Mouse (Mus musculus) G1E (cell line): ENCODE data around the gene Pqbp1. TPM values are rescaled to one million over a fixed set of nuclear protein-coding genes. Genes with fewer than 3 reads are reported as not detected.
A peak's percentile ranks its signal among the peaks of the same experiment; 100 is the strongest.

Experiments
- ATAC-seq: 2 replicates; pipeline ENCODE4 v1.8.0; 2016; ENCODE audit warnings: mild to moderate bottlenecking; ENCODE audit not compliant: insufficient number of reproducible peaks, poor library complexity, low FRiP score, severe bottlenecking; ENCODE audit errors: extremely low read depth
- DNase-seq: peaks from one replicate; pipeline ENCODE4 v3.0.0; 2012; ENCODE audit warnings: low spot score
- H3K27me3 ChIP-seq: 2 replicates; pipeline ENCODE4 v1.6.1; 2012; ENCODE audit warnings: mild to moderate bottlenecking, low read length, inconsistent platforms; ENCODE audit not compliant: insufficient read depth
- H3K36me3 ChIP-seq: replicated peaks from 2 replicates; pipeline ENCODE3; 2012; ENCODE audit warnings: mild to moderate bottlenecking, inconsistent platforms
- H3K4me1 ChIP-seq: 2 replicates; pipeline ENCODE4 v1.6.1; 2012; ENCODE audit warnings: low read depth, low read length, inconsistent platforms, mixed read lengths; ENCODE audit not compliant: insufficient read depth
- H3K4me3 ChIP-seq: 2 replicates; pipeline ENCODE4 v1.5.1; 2012; ENCODE audit warnings: low read depth, mild to moderate bottlenecking, inconsistent platforms, low read length, moderate library complexity, mixed read lengths
- H3K9me3 ChIP-seq: replicated peaks from 2 replicates; pipeline ENCODE4 v1.6.1; 2012; ENCODE audit warnings: inconsistent platforms
- CTCF ChIP-seq: IDR thresholded peaks from 2 replicates; pipeline ENCODE4 v1.5.1; 2012; ENCODE audit warnings: low read depth, low read length, inconsistent platforms, mixed read lengths
- GATA1 ChIP-seq: IDR thresholded peaks from 2 replicates; pipeline ENCODE4 v1.6.1; 2012; ENCODE audit warnings: borderline replicate concordance, low read length, inconsistent platforms, mixed read lengths
- GATA2 ChIP-seq: IDR thresholded peaks from 2 replicates; pipeline ENCODE4 v1.6.1; 2012; ENCODE audit warnings: low read depth, low read length, inconsistent platforms, borderline replicate concordance
- POLR2AphosphoS5 ChIP-seq: IDR thresholded peaks from 2 replicates; pipeline ENCODE4 v1.6.1; 2012; ENCODE audit warnings: low read depth, low read length, inconsistent platforms; ENCODE audit not compliant: insufficient replicate concordance
- TAL1 ChIP-seq: conservative IDR thresholded peaks from 2 replicates; pipeline ENCODE4 v1.6.1; 2012; ENCODE audit warnings: low read depth, low read length, inconsistent platforms, mixed read lengths
- polyA plus RNA-seq: library from polyadenylated mRNA; stranded (reverse); fragments of >175 nt; gene quantifications from 2 replicates; pipeline ENCODE4 v1.2.3, GENCODE M21; 2012
- total RNA-seq, 2 experiments: library from RNA; stranded (forward) in 1 of 2; stranded (reverse) in 1 of 2; fragments of 200-1000 nt in 1 of 2; fragments of >200 nt in 1 of 2; fragmentation: Nextera tagmentation in 1 of 2; gene quantifications; 2 replicates each; pipeline ENCODE4 v1.2.3; 2014 to 2017

The Pqbp1 gene
- total and polyA plus RNA-seq, 3 experiments, result 64.3 to 152 (median 146) TPM

DNA sequence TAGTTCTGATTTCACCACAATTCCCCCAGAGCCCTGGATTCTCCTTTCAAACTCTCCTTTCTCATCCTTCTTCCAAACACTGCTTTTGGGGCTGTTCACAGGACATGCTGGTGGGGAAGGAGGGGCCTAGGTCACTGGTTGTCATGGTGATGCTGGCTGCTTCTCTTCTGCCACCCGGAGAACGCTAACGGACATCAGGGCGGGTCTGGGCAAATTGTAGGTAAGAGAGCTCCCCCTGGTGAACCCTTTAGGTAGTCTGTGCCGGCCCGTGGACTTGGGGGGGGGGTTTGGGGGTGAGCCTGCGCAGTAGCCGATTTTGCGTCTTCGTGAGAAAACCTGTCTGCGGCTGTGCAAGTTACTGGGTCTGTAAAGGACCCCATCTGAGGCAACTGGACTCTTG is 19.2 kb downstream of the Pqbp1 start:
- H3K4me1 ChIP-seq, result peaks cover 24% of the 10 kb centered on the region
- H3K9me3 ChIP-seq, result no peaks in the 10 kb centered on the region
- no peaks in the 10 kb centered on the region for H3K27me3 ChIP-seq
- no peak for TF ChIP-seq GATA2
- TF ChIP-seq CTCF, result no peak
- no peak for TF ChIP-seq GATA1
- TF ChIP-seq TAL1, result no peak
- no peak for TF ChIP-seq POLR2AphosphoS5
- peak overlapping the region; percentile 40; the same call in 1 of the 2 replicates for H3K4me3 ChIP-seq
- DNase-seq, result peak; percentile 27
- ATAC-seq, result peak; percentile 43; the same call in 1 of the 2 replicates
- H3K36me3 ChIP-seq, result peaks cover 34% of the 10 kb centered on the region

DNA sequence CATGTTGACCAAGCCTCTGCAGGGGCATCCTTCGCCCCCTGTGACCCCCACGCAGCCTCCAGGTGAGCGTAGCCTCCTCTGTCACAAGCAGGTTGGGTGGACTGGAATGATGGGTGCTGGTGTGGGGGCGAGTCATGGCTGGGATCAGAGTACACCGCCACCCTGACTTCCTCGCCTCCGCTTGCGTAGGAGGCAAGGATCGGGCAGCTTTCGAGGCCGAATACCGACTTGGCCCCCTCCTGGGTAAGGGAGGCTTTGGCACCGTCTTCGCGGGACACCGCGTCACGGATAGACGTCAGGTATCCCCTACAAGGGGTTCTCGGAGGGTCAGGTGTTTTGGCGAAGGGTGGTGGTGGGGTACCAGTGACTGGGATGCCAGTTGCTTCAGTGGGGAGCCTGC is 20.6 kb downstream of the Pqbp1 start:
- H3K4me1 ChIP-seq, result peaks cover 24% of the 10 kb centered on the region
- H3K36me3 ChIP-seq, result peaks cover 47% of the 10 kb centered on the region
- TF ChIP-seq GATA1, result no peak
- H3K4me3 ChIP-seq, result peak overlapping the region; percentile 78
- no peaks in the 10 kb centered on the region for H3K27me3 ChIP-seq
- no peak for ATAC-seq
- H3K9me3 ChIP-seq, result no peaks in the 10 kb centered on the region
- no peak for DNase-seq

DNA sequence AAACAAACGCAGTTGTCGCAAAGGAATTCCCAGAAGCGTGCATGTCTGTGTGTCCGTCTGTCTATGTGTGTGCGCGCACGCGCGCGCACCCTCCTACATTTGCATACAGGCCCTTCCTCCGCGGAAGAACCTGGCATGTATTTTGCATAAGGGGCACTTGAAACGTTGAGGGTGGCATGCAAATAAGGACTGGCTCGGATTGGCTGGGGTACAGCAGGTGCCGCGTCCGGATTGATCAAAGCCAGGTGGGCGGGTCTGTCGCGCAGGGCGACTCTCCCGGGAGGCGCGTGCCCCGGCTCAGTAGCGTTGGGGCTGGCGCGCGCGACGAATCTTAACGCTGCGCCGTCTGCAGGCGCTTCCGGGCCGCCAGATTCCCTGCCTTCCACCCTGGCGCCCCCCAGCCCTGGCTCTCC is 21.1 kb downstream of the Pqbp1 start, which contains the start of gene Pim2:
TSS of gene Pim2 (plus strand) at position 256 of the 413 bp plus-strand sequence.
- Histone ChIP-seq H3K4me3 (peak within 1 kb of the TSS; percentile 78), H3K27me3 (no peaks in the 10 kb centered on the region), H3K4me1 (peaks cover 24% of the 10 kb centered on the region), H3K9me3 (no peaks in the 10 kb centered on the region), H3K36me3 (peaks cover 52% of the 10 kb centered on the region)
- ATAC-seq, result peak; percentile 86
- TF ChIP-seq GATA1 (no peak), CTCF (no peak), POLR2AphosphoS5 (no peak), GATA2 (no peak), TAL1 (no peak)
- peak; percentile 79 for DNase-seq

DNA sequence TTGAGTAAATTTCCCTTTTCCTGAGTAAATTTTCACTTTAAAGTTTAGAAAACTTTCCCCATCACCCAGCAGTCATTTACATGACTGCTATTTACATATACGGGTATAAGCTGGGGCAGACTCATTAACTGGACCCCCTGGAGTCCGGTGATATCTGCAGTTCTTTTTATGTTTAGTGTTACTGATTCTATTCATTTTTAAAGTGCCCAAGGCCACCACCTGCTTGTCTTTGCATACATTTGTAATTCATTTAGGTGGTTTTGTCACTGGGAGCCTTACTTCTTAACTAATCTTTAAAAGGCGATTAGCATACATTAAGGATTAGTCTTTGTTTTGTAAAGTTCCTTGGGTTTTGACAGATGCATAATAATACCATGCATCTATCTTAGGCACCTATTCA is 29.2 kb downstream of the Pqbp1 start:
- Histone ChIP-seq H3K9me3 (no peaks in the 10 kb centered on the region), H3K27me3 (no peaks in the 10 kb centered on the region), H3K4me1 (no peaks in the 10 kb centered on the region), H3K4me3 (no peak overlapping the region), H3K36me3 (peaks cover 79% of the 10 kb centered on the region)
- TF ChIP-seq GATA2 (no peak), CTCF (no peak), TAL1 (no peak), POLR2AphosphoS5 (no peak), GATA1 (no peak)
- DNase-seq (no peak), ATAC-seq (no peak)

DNA sequence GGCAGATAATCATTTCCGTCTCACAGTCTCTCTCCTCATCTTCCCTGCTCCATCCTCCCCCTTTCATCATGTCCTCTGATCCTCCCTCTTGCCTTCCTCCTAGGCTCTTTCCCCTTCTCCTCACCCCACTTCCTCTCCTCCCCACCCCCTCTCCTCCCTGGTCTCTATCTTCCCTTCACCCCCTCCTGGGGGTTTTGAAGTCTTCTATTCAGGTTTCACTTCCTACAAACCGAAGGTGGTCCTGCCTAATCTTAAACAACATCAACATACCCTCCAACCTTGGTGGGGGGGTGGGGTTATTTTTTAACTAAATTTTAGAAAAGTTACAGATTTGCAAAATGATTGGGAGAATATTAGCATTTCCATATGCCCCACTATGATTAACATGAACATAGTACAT is 30.6 kb downstream of the Pqbp1 start:
- TF ChIP-seq POLR2AphosphoS5, result no peak
- TF ChIP-seq GATA2, result no peak
- no peak for TF ChIP-seq GATA1
- no peak for TF ChIP-seq CTCF
- no peak for TF ChIP-seq TAL1
- peaks cover 72% of the 10 kb centered on the region for H3K36me3 ChIP-seq
- ATAC-seq (no peak), DNase-seq (no peak)
- no peaks in the 10 kb centered on the region for H3K9me3 ChIP-seq
- H3K4me1 ChIP-seq, result no peaks in the 10 kb centered on the region; the same call in 1 of the 2 replicates
- no peaks in the 10 kb centered on the region for H3K27me3 ChIP-seq
- no peak overlapping the region for H3K4me3 ChIP-seq

DNA sequence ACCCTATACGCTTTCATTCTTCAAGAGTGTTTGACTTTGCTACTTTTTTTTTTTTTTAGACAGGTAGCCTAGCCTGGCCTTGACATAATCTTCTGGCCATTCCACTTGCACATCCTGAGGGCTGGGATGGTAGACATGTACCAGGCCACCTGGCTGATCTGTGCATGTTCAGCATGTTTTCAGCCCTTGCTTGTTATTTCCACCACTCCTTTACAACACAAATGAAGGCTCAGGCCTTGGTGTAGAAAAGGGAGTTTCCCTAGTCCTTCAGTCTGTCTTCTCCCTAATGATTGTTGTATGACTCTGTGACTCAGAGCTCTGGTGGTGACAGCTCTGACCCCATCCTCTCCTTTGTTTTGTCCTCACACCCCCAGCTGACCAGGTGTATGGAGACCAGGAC is 31.9 kb downstream of the Pqbp1 start:
- Histone ChIP-seq H3K4me1 (no peaks in the 10 kb centered on the region; the same call in 1 of the 2 replicates), H3K27me3 (no peaks in the 10 kb centered on the region), H3K36me3 (peaks cover 70% of the 10 kb centered on the region), H3K4me3 (no peak overlapping the region), H3K9me3 (no peaks in the 10 kb centered on the region)
- no peak for DNase-seq
- ATAC-seq, result no peak
- TF ChIP-seq TAL1 (no peak), GATA1 (no peak), POLR2AphosphoS5 (no peak), CTCF (no peak), GATA2 (no peak)

DNA sequence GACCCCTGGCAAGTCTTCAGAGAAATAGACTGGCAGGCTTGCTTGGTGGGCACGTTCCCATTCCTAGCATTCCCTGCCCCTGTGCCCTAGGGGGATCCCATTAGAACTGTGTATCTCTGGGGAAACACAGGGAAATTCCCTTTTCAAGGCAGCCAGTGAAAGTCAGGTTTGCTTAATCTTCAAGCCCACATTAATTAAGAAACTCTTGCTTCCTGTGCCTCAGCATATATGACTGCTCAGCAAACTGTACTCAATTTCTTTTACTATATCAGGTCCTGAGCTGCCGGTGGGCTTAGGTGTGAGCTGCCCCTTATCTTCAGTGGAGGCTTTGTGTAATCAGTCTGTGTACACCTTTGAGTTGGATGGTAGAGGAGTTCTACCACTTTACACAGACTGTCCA is 33.3 kb downstream of the Pqbp1 start:
- TF ChIP-seq GATA2 (no peak), GATA1 (no peak), TAL1 (no peak), CTCF (no peak), POLR2AphosphoS5 (no peak)
- H3K9me3 ChIP-seq, result no peaks in the 10 kb centered on the region
- H3K4me3 ChIP-seq, result no peak overlapping the region
- H3K4me1 ChIP-seq, result no peaks in the 10 kb centered on the region; the same call in 1 of the 2 replicates
- peaks cover 71% of the 10 kb centered on the region for H3K36me3 ChIP-seq
- no peak for DNase-seq
- no peak for ATAC-seq
- H3K27me3 ChIP-seq, result no peaks in the 10 kb centered on the region
